Mouse (Mus musculus) kidney, adult 2 months (tissue): Measurements from ENCODE around the gene Lgr6. TPM values are rescaled to one million over a fixed set of nuclear protein-coding genes. Genes with fewer than 3 reads are reported as not detected.

ENCODE experiments used
- DNase-seq: peaks from one replicate; pipeline ENCODE4 v3.0.0; 2021
- H3K27ac ChIP-seq: fragments of 200-500 bp; 2 replicates; pipeline ENCODE4 v1.5.1; 2012; ENCODE audit warnings: low read depth, low read length, control low read depth, inconsistent platforms; ENCODE audit not compliant: insufficient read depth
- H3K27me3 ChIP-seq: fragments of 200-500 bp; replicated peaks from 2 replicates; pipeline ENCODE4 v1.6.1; 2012; ENCODE audit warnings: mild to moderate bottlenecking, moderate library complexity, low read length, inconsistent platforms; ENCODE audit not compliant: control insufficient read depth, insufficient read depth
- H3K36me3 ChIP-seq: fragments of 200-500 bp; 2 replicates; pipeline ENCODE4 v1.6.1; 2012; ENCODE audit warnings: mild to moderate bottlenecking, moderate library complexity, low read length, inconsistent platforms; ENCODE audit not compliant: control insufficient read depth, insufficient read depth
- H3K4me1 ChIP-seq: fragments of 200-500 bp; 2 replicates; pipeline ENCODE4 v1.6.1; 2011; ENCODE audit warnings: low read length; ENCODE audit not compliant: control insufficient read depth, insufficient read depth
- H3K4me3 ChIP-seq: fragments of 200-500 bp; 2 replicates; pipeline ENCODE4 v1.5.1; 2011; ENCODE audit warnings: mild to moderate bottlenecking, low read depth, low read length, control low read depth; ENCODE audit not compliant: insufficient read depth
- CTCF ChIP-seq: fragments of 200-500 bp; conservative IDR thresholded peaks from 2 replicates; pipeline ENCODE4 v1.5.1; 2011; ENCODE audit warnings: low read depth, mild to moderate bottlenecking, control low read depth, low read length, moderate library complexity, mixed read lengths; ENCODE audit not compliant: insufficient read depth, insufficient read length
- POLR2A ChIP-seq: fragments of 200-500 bp; IDR thresholded peaks from one replicate; pipeline ENCODE4 v1.6.1; 2011; ENCODE audit warnings: low read depth, low read length, control low read depth
- WGBS: fragments of 180-500 bp; shearing (Covaris S2); methylation state at CpG from one replicate; pipeline ENCODE4 v1.1.7; 2018; 5-methylcytosine and 5-hydroxymethylcytosine counted together
- polyA plus RNA-seq: library from polyadenylated mRNA; depleted of rRNA; stranded (reverse); fragments of >200 nt; gene quantifications from 2 replicates; pipeline ENCODE4 v1.2.3, GENCODE M21; 2012

Gene Lgr6
- polyA plus RNA-seq, 1 experiment: 0.75 TPM

GRCm38 (mm10) chr1:135095189-135095588 is 9.9 kb downstream of the Lgr6 start:
- WGBS: 51% methylated on average over 7 of the region's 7 CpGs
- Histone ChIP-seq H3K4me3 (no peak overlapping the region), H3K36me3 (no peaks in the 10 kb centered on the region), H3K27ac (no peak overlapping the region), H3K27me3 (no peaks in the 10 kb centered on the region), H3K4me1 (no peaks in the 10 kb centered on the region)
- no peak for DNase-seq
- TF ChIP-seq POLR2A: no peak
- no peak for TF ChIP-seq CTCF

- Histone ChIP-seq H3K36me3 (no peaks in the 10 kb centered on the region), H3K4me1 (no peaks in the 10 kb centered on the region), H3K4me3 (no peak overlapping the region), H3K27me3 (no peaks in the 10 kb centered on the region), H3K27ac (no peak overlapping the region)
- TF ChIP-seq POLR2A (no peak), CTCF (no peak)
- no peak for DNase-seq
- WGBS: 78% methylated on average over 7 of the region's 7 CpGs
These were observed 10.4 kb downstream of the Lgr6 start for GRCm38 (mm10) chr1:135094723-135095122.

GRCm38 (mm10) chr1:135090914-135091313 is 14.2 kb downstream of the Lgr6 start:
- Histone ChIP-seq H3K27ac (no peak overlapping the region), H3K4me3 (no peak overlapping the region), H3K36me3 (no peaks in the 10 kb centered on the region), H3K4me1 (no peaks in the 10 kb centered on the region), H3K27me3 (no peaks in the 10 kb centered on the region)
- DNase-seq: no peak
- WGBS: 34% methylated on average over 3 of the region's 3 CpGs
- TF ChIP-seq POLR2A: no peak
- TF ChIP-seq CTCF: no peak

- TF ChIP-seq CTCF (no peak), POLR2A (no peak)
- 66% methylated on average over 10 of the region's 10 CpGs for WGBS
- H3K27me3 ChIP-seq: no peaks in the 10 kb centered on the region; the same call in 1 of the 2 replicates
These were observed 15.4 kb downstream of the Lgr6 start for GRCm38 (mm10) chr1:135089626-135090025.

GRCm38 (mm10) chr1:135087414-135087813 is 17.7 kb downstream of the Lgr6 start:
- WGBS: 61% methylated on average over 1 of the region's 1 CpGs
- no peak for DNase-seq
- Histone ChIP-seq H3K36me3 (no peaks in the 10 kb centered on the region), H3K27me3 (no peaks in the 10 kb centered on the region; the same call in 1 of the 2 replicates), H3K4me3 (no peak overlapping the region), H3K27ac (no peak overlapping the region), H3K4me1 (no peaks in the 10 kb centered on the region)
- TF ChIP-seq CTCF (no peak), POLR2A (no peak)

More at GRCm38 (mm10) chr1:135089626-135090025, 15.4 kb downstream of the Lgr6 start:
- Histone ChIP-seq H3K36me3 (no peaks in the 10 kb centered on the region), H3K4me3 (no peak overlapping the region), H3K4me1 (no peaks in the 10 kb centered on the region), H3K27ac (no peak overlapping the region)
- DNase-seq: no peak

GRCm38 (mm10) chr1:135086015-135086414 is 19.1 kb downstream of the Lgr6 start:
- Histone ChIP-seq H3K36me3 (no peaks in the 10 kb centered on the region), H3K4me3 (no peak overlapping the region), H3K27me3 (no peaks in the 10 kb centered on the region; the same call in 1 of the 2 replicates), H3K4me1 (no peaks in the 10 kb centered on the region), H3K27ac (no peak overlapping the region)
- DNase-seq: no peak
- 27% methylated on average over 7 of the region's 7 CpGs for WGBS
- no peak for TF ChIP-seq POLR2A
- TF ChIP-seq CTCF: no peak

- DNase-seq: no peak
- Histone ChIP-seq H3K27ac (no peak overlapping the region), H3K4me3 (no peak overlapping the region), H3K36me3 (no peaks in the 10 kb centered on the region), H3K4me1 (no peaks in the 10 kb centered on the region), H3K27me3 (no peaks in the 10 kb centered on the region; the same call in 1 of the 2 replicates)
- no peak for TF ChIP-seq CTCF
- no peak for TF ChIP-seq POLR2A
- 9% methylated on average over 27 of the region's 28 CpGs for WGBS
These were observed 19.7 kb downstream of the Lgr6 start for GRCm38 (mm10) chr1:135085296-135085871.
